In the genomic region with DNA sequence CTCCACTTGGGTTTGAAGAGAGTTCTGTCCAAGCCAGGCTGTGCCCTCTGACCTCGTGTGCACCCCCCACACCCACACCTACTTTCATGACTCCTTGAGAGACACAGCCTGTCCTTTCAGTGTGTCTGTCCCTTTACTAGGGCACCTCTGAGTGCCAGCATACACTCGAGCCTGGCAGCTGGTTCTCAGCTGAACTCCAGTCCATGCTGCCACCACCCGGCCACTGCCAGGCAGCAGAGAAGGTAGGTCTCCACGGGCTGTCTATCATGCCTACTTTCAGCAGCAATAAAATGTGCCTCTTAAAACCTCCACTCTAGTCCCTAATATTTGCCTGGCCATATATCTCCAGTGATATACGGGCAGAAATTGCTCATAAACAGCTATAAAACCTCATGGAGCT, we compare ENCODE assay signal across 9 mouse cellular contexts. TPM values are rescaled to one million over a fixed set of nuclear protein-coding genes. Genes with fewer than 3 reads are reported as not detected.
DNase-seq lines count a peak whose midpoint lies in the region; ATAC-seq lines count a peak whose summit lies in the region.
"Had no signal": no experiment of that assay in that cellular context is flagged by ENCODE, and none has a peak within 500 bp of the region (broad histone marks: within the 10 kb centered on the region; RNA-seq: fewer than 3 reads in every experiment).

No protein-coding gene starts in this region.

- peak; percentile 76 to 80 for DNase-seq in adrenal gland, adult (ENCODE audit: inconsistent age in 2 of 2, low spot score in 1 of 2)
- DNase-seq in adrenal gland, postnatal 4 days (ENCODE audit: low spot score in 2 of 2), result no peak
- peak; percentile 45 for DNase-seq in limb, embryonic 11.5 days (ENCODE audit: low spot score)
- DNase-seq in limb, embryonic 10.5 days (ENCODE audit: low spot score), result no peak
- DNase-seq in cerebellum, postnatal 36 days, result peak; percentile 8 to 9
- peak; percentile 82 for DNase-seq in kidney, postnatal 10 days
- no peak for DNase-seq in frontal cortex, postnatal 36 days (ENCODE audit: low spot score in 2 of 2)
- DNase-seq in right cerebral cortex, postnatal 4 days, result no peak

- no peak overlapping the region for H3K4me2 ChIP-seq in limb, embryonic 11.5 days (ENCODE audit: low read depth, severe bottlenecking)

- ATAC-seq in limb, embryonic 11.5 days (ENCODE audit: insufficient number of reproducible peaks, low FRiP score, low TSS enrichment, low read depth), result no peak

- H3K9ac ChIP-seq in limb, embryonic 11.5 days (ENCODE audit: low read length), result no peak overlapping the region
- H3K9ac ChIP-seq: liver, embryonic 14.5 days had no signal

- H3K27ac ChIP-seq in limb, embryonic 11.5 days (replicated peaks; ENCODE audit: low read depth, low read length), result no peak overlapping the region
- H3K27ac ChIP-seq in limb, embryonic 10.5 days, result no peak overlapping the region
- H3K27ac ChIP-seq: liver, embryonic 14.5 days had no signal

- no peaks in the 10 kb centered on the region for H3K36me3 ChIP-seq in limb, embryonic 11.5 days (ENCODE audit: control insufficient read depth, insufficient read depth, low read length)
- H3K36me3 ChIP-seq in limb, embryonic 10.5 days, result no peaks in the 10 kb centered on the region

- H3K27me3 ChIP-seq in limb, embryonic 11.5 days (ENCODE audit: control insufficient read depth, insufficient read depth, low read length), result peaks cover 48% of the 10 kb centered on the region
- peaks cover 99% of the 10 kb centered on the region for H3K27me3 ChIP-seq in limb, embryonic 10.5 days (ENCODE audit: low read depth, poor library complexity, severe bottlenecking)

- WGBS in limb, embryonic 11.5 days, result 23% methylated on average over 5 of the region's 5 CpGs
- WGBS in limb, embryonic 10.5 days, result 35% methylated on average over 5 of the region's 5 CpGs

- no peaks in the 10 kb centered on the region for H3K9me3 ChIP-seq in limb, embryonic 11.5 days (ENCODE audit: control insufficient read depth, low read length)
- no peaks in the 10 kb centered on the region for H3K9me3 ChIP-seq in limb, embryonic 10.5 days (replicated peaks)

- H3K4me3 ChIP-seq in limb, embryonic 11.5 days (ENCODE audit: low read depth, low read length), result no peak overlapping the region
- H3K4me3 ChIP-seq in limb, embryonic 10.5 days, result no peak overlapping the region

- H3K4me1 ChIP-seq in limb, embryonic 11.5 days (ENCODE audit: control insufficient read depth, insufficient read depth, low read length), result peaks cover 22% of the 10 kb centered on the region
- H3K4me1 ChIP-seq in limb, embryonic 10.5 days, result peaks cover 71% of the 10 kb centered on the region

RNA-seq across cellular contexts. Expression of a gene that starts 45.5 kb away (rescaled TPM):
- total RNA-seq in adrenal gland, postnatal 4 days (2021), result 10 to 100 TPM; 17.7 to 19.0 TPM
- polyA plus RNA-seq in limb, embryonic 11.5 days (2014; fragmentation: Nextera tagmentation; extraction: Ambion mirVana), result 14.4 and 14.7 TPM in 2 replicates
- polyA plus RNA-seq in limb, embryonic 10.5 days (2016; fragmentation: Nextera tagmentation; extraction: Ambion mirVana), result 16.2 and 16.8 TPM in 2 replicates

Comparison
In these comparisons a context has a peak if more than half of its experiments do, and no peak if none do; other contexts are left out.
1. DNase-seq: peak in adrenal gland, adult (2 of 2), limb, embryonic 11.5 days (single experiment), cerebellum, postnatal 36 days (2 of 2) and kidney, postnatal 10 days (single experiment); none in adrenal gland, postnatal 4 days (0 of 2), limb, embryonic 10.5 days (single experiment), frontal cortex, postnatal 36 days (0 of 2) and right cerebral cortex, postnatal 4 days (single experiment).